Mouse (Mus musculus): Measurements from ENCODE around the gene Il24. TPM values are rescaled to one million over a fixed set of nuclear protein-coding genes. Genes with fewer than 3 reads are reported as not detected.

Il24 gene
- polyA plus RNA-seq (2014; fragmentation: Illumina TruSeq; extraction: RNeasy Lipid Tissue Mini Kit (QIAGEN cat#74804); ENCODE audit: low replicate concordance): not detected

GRCm38 (mm10) chr1:130887354-130887753 is at the start of gene Il24:
Il24 (minus strand) TSS chr1:130887454.

GRCm38 (mm10) chr1:130911401-130912010 is 24.3 kb upstream of the Il24 start, which contains the start of gene Il20:
Il20 (minus strand) TSS chr1:130911451.

GRCm38 (mm10) chr1:130865541-130866221 is 21.6 kb downstream of the Il24 start, which contains the start of gene Fcmr:
Fcmr (plus strand) TSS chr1:130865669.

Other genes with a start within 250 kb of the Il24 start
- 1.9 TPM for gene C4bp, start 225.8 kb downstream of the Il24 start, polyA plus RNA-seq (2014; fragmentation: Illumina TruSeq; extraction: RNeasy Lipid Tissue Mini Kit (QIAGEN cat#74804); ENCODE audit: low replicate concordance)
- 1.5 TPM for gene Gm29427, start 171.7 kb downstream of the Il24 start, polyA plus RNA-seq (2014; fragmentation: Illumina TruSeq; extraction: RNeasy Lipid Tissue Mini Kit (QIAGEN cat#74804); ENCODE audit: low replicate concordance)
- 21.0 TPM for gene Yod1, start 170.1 kb downstream of the Il24 start, polyA plus RNA-seq (2014; fragmentation: Illumina TruSeq; extraction: RNeasy Lipid Tissue Mini Kit (QIAGEN cat#74804); ENCODE audit: low replicate concordance)
- 38.7 TPM for gene Pfkfb2, start 158.2 kb downstream of the Il24 start, polyA plus RNA-seq (2014; fragmentation: Illumina TruSeq; extraction: RNeasy Lipid Tissue Mini Kit (QIAGEN cat#74804); ENCODE audit: low replicate concordance)
- 15.9 TPM for gene AA986860, start 155.5 kb downstream of the Il24 start, polyA plus RNA-seq (2014; fragmentation: Illumina TruSeq; extraction: RNeasy Lipid Tissue Mini Kit (QIAGEN cat#74804); ENCODE audit: low replicate concordance)
- gene Fcamr, start 86.6 kb downstream of the Il24 start, polyA plus RNA-seq (2014; fragmentation: Illumina TruSeq; extraction: RNeasy Lipid Tissue Mini Kit (QIAGEN cat#74804); ENCODE audit: low replicate concordance): not detected
- 3,567 TPM for gene Pigr, start 60.8 kb downstream of the Il24 start, polyA plus RNA-seq (2014; fragmentation: Illumina TruSeq; extraction: RNeasy Lipid Tissue Mini Kit (QIAGEN cat#74804); ENCODE audit: low replicate concordance)
- gene Fcmr, start 21.8 kb downstream of the Il24 start, polyA plus RNA-seq (2014; fragmentation: Illumina TruSeq; extraction: RNeasy Lipid Tissue Mini Kit (QIAGEN cat#74804); ENCODE audit: low replicate concordance): 2.6 TPM
- gene Il20, start 24.0 kb upstream of the Il24 start, polyA plus RNA-seq (2014; fragmentation: Illumina TruSeq; extraction: RNeasy Lipid Tissue Mini Kit (QIAGEN cat#74804); ENCODE audit: low replicate concordance): not detected
- gene Il19, start 52.7 kb upstream of the Il24 start, polyA plus RNA-seq (2014; fragmentation: Illumina TruSeq; extraction: RNeasy Lipid Tissue Mini Kit (QIAGEN cat#74804); ENCODE audit: low replicate concordance): not detected
- gene Il10, start 132.4 kb upstream of the Il24 start, polyA plus RNA-seq (2014; fragmentation: Illumina TruSeq; extraction: RNeasy Lipid Tissue Mini Kit (QIAGEN cat#74804); ENCODE audit: low replicate concordance): 0.45 TPM
- 20.0 TPM for gene Mapkapk2, start 210.4 kb upstream of the Il24 start, polyA plus RNA-seq (2014; fragmentation: Illumina TruSeq; extraction: RNeasy Lipid Tissue Mini Kit (QIAGEN cat#74804); ENCODE audit: low replicate concordance)

Measured in small intestine, adult 10 weeks (tissue).